Mouse (Mus musculus) embryonic facial prominence, embryonic 11.5 days (tissue): ENCODE data around the gene Edf1. TPM values are rescaled to one million over a fixed set of nuclear protein-coding genes. Genes with fewer than 3 reads are reported as not detected.
"Not testable (repeated sequence)": the region's sequence is repeated elsewhere in the genome, so short reads cannot be mapped to it uniquely, and the experiment has no call there.

Experiments used
- ATAC-seq: fragments of 200-750 bp; cut with Nextera tagmentation; replicated peaks from 2 replicates; pipeline ENCODE4 v1.8.0; 2017; ENCODE audit warnings: low read depth; ENCODE audit not compliant: insufficient number of reproducible peaks, low FRiP score, low TSS enrichment
- DNase-seq: peaks from one replicate; pipeline ENCODE4 v3.0.0-alpha.2; 2015; ENCODE audit warnings: low spot score
- H3K27ac ChIP-seq: fragments of 300-500 bp; sonication (generic); replicated peaks from 2 replicates; pipeline ENCODE4 v1.5.1; 2014; ENCODE audit warnings: mild to moderate bottlenecking, low read depth, low read length, control low read depth
- H3K27me3 ChIP-seq: fragments of 300-500 bp; sonication (generic); 2 replicates; pipeline ENCODE4 v1.6.1; 2014; ENCODE audit warnings: mild to moderate bottlenecking, low read length, moderate library complexity, mixed read lengths; ENCODE audit not compliant: control insufficient read depth, insufficient read depth
- H3K36me3 ChIP-seq: fragments of 300-500 bp; sonication (generic); replicated peaks from 2 replicates; pipeline ENCODE4 v1.6.1; 2014; ENCODE audit warnings: low read depth, mild to moderate bottlenecking, low read length, moderate library complexity, mixed read lengths; ENCODE audit not compliant: control insufficient read depth, insufficient read depth
- H3K4me1 ChIP-seq: fragments of 300-500 bp; sonication (generic); 2 replicates; pipeline ENCODE4 v1.6.1; 2014; ENCODE audit warnings: low read length, mixed read lengths; ENCODE audit not compliant: control insufficient read depth, insufficient read depth
- H3K4me2 ChIP-seq: fragments of 300-500 bp; sonication (generic); 2 replicates; pipeline ENCODE4 v1.6.1; 2014; ENCODE audit warnings: low read depth, mild to moderate bottlenecking, control low read depth, low read length, moderate library complexity
- H3K4me3 ChIP-seq: fragments of 300-500 bp; sonication (generic); 2 replicates; pipeline ENCODE4 v1.5.1; 2014; ENCODE audit warnings: low read depth, low read length, control low read depth
- H3K9ac ChIP-seq: fragments of 300-500 bp; sonication (generic); replicated peaks from 2 replicates; pipeline ENCODE4 v1.6.1; 2014; ENCODE audit warnings: mild to moderate bottlenecking, control low read depth, low read length
- H3K9me3 ChIP-seq: fragments of 300-500 bp; sonication (generic); replicated peaks from 2 replicates; pipeline ENCODE4 v1.6.1; 2016; ENCODE audit warnings: mild to moderate bottlenecking, low read length, inconsistent platforms, mixed read lengths; ENCODE audit not compliant: control insufficient read depth
- WGBS: fragments of 180-500 bp; shearing (Covaris S2); extraction: QIAGEN DNeasy Blood & Tissue Kit; methylation state at CpG from one replicate; pipeline ENCODE4 v1.1.7; 2014; 5-methylcytosine and 5-hydroxymethylcytosine counted together
- polyA plus RNA-seq: library from polyadenylated mRNA; unstranded; fragments of >200 nt; fragmentation: Nextera tagmentation; extraction: Ambion mirVana; gene quantifications from 2 replicates; pipeline ENCODE4 v1.2.1, GENCODE M21; 2014

Edf1 gene
- polyA plus RNA-seq, 1 experiment from 2014 or later = 375 TPM

GRCm38 (mm10) chr2:25555479-25555878 lies 2.2 kb upstream of the Edf1 start:
- not testable (repeated sequence) for DNase-seq, H3K4me1 ChIP-seq, H3K36me3 ChIP-seq, H3K4me3 ChIP-seq, H3K27me3 ChIP-seq, H3K9me3 ChIP-seq, H3K9ac ChIP-seq, H3K27ac ChIP-seq, ATAC-seq, H3K4me2 ChIP-seq
- WGBS = 33% methylated on average over 2 of the region's 2 CpGs

- DNase-seq (no peak), ATAC-seq (no peak)
- no peaks in the 10 kb centered on the region for H3K9me3 ChIP-seq
- 67% methylated on average over 1 of the region's 1 CpGs for WGBS
- H3K27ac ChIP-seq = no peak overlapping the region
- H3K4me1 ChIP-seq = no peaks in the 10 kb centered on the region
- H3K4me2 ChIP-seq = no peak overlapping the region
- H3K36me3 ChIP-seq = no peaks in the 10 kb centered on the region; the same call in 1 of the 2 replicates
- H3K9ac ChIP-seq = no peak overlapping the region
- H3K27me3 ChIP-seq = no peaks in the 10 kb centered on the region
- H3K4me3 ChIP-seq = no peak overlapping the region
Measured at GRCm38 (mm10) chr2:25556296-25556695, 1.4 kb upstream of the Edf1 start.

GRCm38 (mm10) chr2:25557964-25558360 lies 315 bp downstream of the Edf1 start:
- peak overlapping the region; percentile 73 for H3K9ac ChIP-seq
- no peaks in the 10 kb centered on the region for H3K27me3 ChIP-seq
- 0% methylated on average over 24 of the region's 24 CpGs for WGBS
- peak overlapping the region; percentile 96 for H3K4me3 ChIP-seq
- H3K36me3 ChIP-seq = peaks cover 5% of the 10 kb centered on the region
- H3K4me2 ChIP-seq = peak overlapping the region; percentile 68
- H3K4me1 ChIP-seq = no peaks in the 10 kb centered on the region
- 0 out of 2 replicates have a peak overlapping the region, but pooled peaks have one; percentile 52 for H3K27ac ChIP-seq
- no peak for DNase-seq
- 0 out of 2 replicates have a peak, but pooled peaks have one; percentile 21 for ATAC-seq
- H3K9me3 ChIP-seq = no peaks in the 10 kb centered on the region

GRCm38 (mm10) chr2:25558774-25559173 lies 1.1 kb downstream of the Edf1 start:
- peak overlapping the region; percentile 96 for H3K4me3 ChIP-seq
- ATAC-seq = no peak
- WGBS = 74% methylated on average over 6 of the region's 6 CpGs

GRCm38 (mm10) chr2:25560551-25560950 lies 2.9 kb downstream of the Edf1 start:
- Histone ChIP-seq H3K4me2 (no peak overlapping the region), H3K36me3 (peaks cover 5% of the 10 kb centered on the region), H3K4me3 (no peak overlapping the region), H3K9ac (no peak overlapping the region), H3K27ac (no peak overlapping the region), H3K27me3 (no peaks in the 10 kb centered on the region), H3K9me3 (no peaks in the 10 kb centered on the region), H3K4me1 (no peaks in the 10 kb centered on the region)
- DNase-seq (no peak), ATAC-seq (no peak)
- WGBS = 91% methylated on average over 8 of the region's 8 CpGs

More at GRCm38 (mm10) chr2:25558774-25559173, 1.1 kb downstream of the Edf1 start:
- Histone ChIP-seq H3K27ac (no peak overlapping the region), H3K27me3 (no peaks in the 10 kb centered on the region), H3K9ac (peak overlapping the region; percentile 73), H3K36me3 (peaks cover 5% of the 10 kb centered on the region), H3K4me1 (no peaks in the 10 kb centered on the region), H3K9me3 (no peaks in the 10 kb centered on the region), H3K4me2 (peak overlapping the region; percentile 68)
- DNase-seq = no peak

- no peaks in the 10 kb centered on the region for H3K4me1 ChIP-seq
- no peak overlapping the region for H3K4me3 ChIP-seq
- no peak overlapping the region for H3K27ac ChIP-seq
- WGBS = 84% methylated on average over 9 of the region's 9 CpGs
- H3K36me3 ChIP-seq = peaks cover 5% of the 10 kb centered on the region
- H3K27me3 ChIP-seq = no peaks in the 10 kb centered on the region
- no peak overlapping the region for H3K9ac ChIP-seq
- DNase-seq (no peak), ATAC-seq (no peak)
- no peak overlapping the region for H3K4me2 ChIP-seq
- no peaks in the 10 kb centered on the region for H3K9me3 ChIP-seq
Measured at GRCm38 (mm10) chr2:25561946-25562345, 4.3 kb downstream of the Edf1 start.

- 0 out of 2 replicates have a peak, but pooled peaks have one; percentile 15 for ATAC-seq
- Histone ChIP-seq H3K27me3 (no peaks in the 10 kb centered on the region), H3K4me3 (no peak overlapping the region), H3K36me3 (peaks cover 5% of the 10 kb centered on the region), H3K9ac (no peak overlapping the region), H3K9me3 (no peaks in the 10 kb centered on the region), H3K27ac (no peak overlapping the region), H3K4me2 (no peak overlapping the region), H3K4me1 (no peaks in the 10 kb centered on the region)
- 88% methylated on average over 8 of the region's 8 CpGs for WGBS
- no peak for DNase-seq
Measured at GRCm38 (mm10) chr2:25565741-25566140, 8.1 kb downstream of the Edf1 start.

- H3K36me3 ChIP-seq = peaks cover 3% of the 10 kb centered on the region
- no peak overlapping the region for H3K9ac ChIP-seq
- H3K4me3 ChIP-seq = no peak overlapping the region
- no peak for ATAC-seq
- H3K4me1 ChIP-seq = no peaks in the 10 kb centered on the region
- H3K27me3 ChIP-seq = no peaks in the 10 kb centered on the region
- WGBS = 84% methylated on average over 6 of the region's 6 CpGs
- H3K9me3 ChIP-seq = no peaks in the 10 kb centered on the region
- no peak overlapping the region for H3K4me2 ChIP-seq
- H3K27ac ChIP-seq = no peak overlapping the region
- no peak for DNase-seq
Measured at GRCm38 (mm10) chr2:25566558-25566957, 8.9 kb downstream of the Edf1 start.
